ENCODE assay signal across 16 mouse cellular contexts in the genomic region with DNA sequence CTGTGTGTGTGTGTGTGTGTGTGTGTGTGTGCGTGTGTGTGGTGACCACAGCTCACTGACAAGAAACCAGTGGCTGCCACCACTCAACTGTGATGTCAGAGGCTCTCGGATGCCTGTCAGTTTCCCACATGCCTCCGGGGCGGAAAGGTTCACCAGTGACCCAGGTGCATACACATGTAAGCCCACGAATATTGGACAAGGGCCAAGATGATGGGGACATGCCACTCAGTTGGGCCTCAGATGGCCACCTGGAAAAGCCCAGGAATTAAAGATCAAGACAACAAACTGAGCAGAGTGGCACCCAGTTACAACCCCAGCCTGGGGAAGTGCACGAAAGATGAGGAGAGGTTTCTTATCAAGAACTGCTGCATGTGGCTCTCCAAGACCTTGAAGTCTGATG. TPM values are rescaled to one million over a fixed set of nuclear protein-coding genes. Genes with fewer than 3 reads are reported as not detected.
DNase-seq lines count a peak whose midpoint lies in the region; ATAC-seq and TF ChIP-seq lines count a peak whose summit lies in the region.
"Had no signal": no experiment of that assay in that cellular context is flagged by ENCODE, and none has a peak within 500 bp of the region (broad histone marks: within the 10 kb centered on the region; RNA-seq: fewer than 3 reads in every experiment).

No protein-coding gene starts in this region.

- peaks cover 12% of the 10 kb centered on the region for H3K4me1 ChIP-seq in intestine, postnatal 0 days (replicated peaks; ENCODE audit: control insufficient read depth, insufficient read depth, low read length)
- H3K4me1 ChIP-seq in intestine, embryonic 15.5 days (replicated peaks): 0 out of 2 replicates have a peak, but pooled peaks cover 4% of the 10 kb centered on the region
- H3K4me1 ChIP-seq in heart, embryonic 13.5 days: peaks cover 92% of the 10 kb centered on the region
- H3K4me1 ChIP-seq in small intestine, adult 2 months (ENCODE audit: control insufficient read depth, insufficient read depth, insufficient read length, low read length): peaks cover 62% of the 10 kb centered on the region
- H3K4me1 ChIP-seq in midbrain, embryonic 13.5 days (replicated peaks): peaks cover 32% of the 10 kb centered on the region

- H3K36me3 ChIP-seq in intestine, postnatal 0 days (ENCODE audit: control insufficient read depth, insufficient read depth): no peaks in the 10 kb centered on the region
- no peaks in the 10 kb centered on the region for H3K36me3 ChIP-seq in intestine, embryonic 15.5 days
- no peaks in the 10 kb centered on the region for H3K36me3 ChIP-seq in heart, embryonic 13.5 days
- no peaks in the 10 kb centered on the region for H3K36me3 ChIP-seq in small intestine, adult 2 months (ENCODE audit: control insufficient read depth, insufficient read depth, low read length)
- no peaks in the 10 kb centered on the region for H3K36me3 ChIP-seq in midbrain, embryonic 13.5 days
- H3K36me3 ChIP-seq: embryonic facial prominence, embryonic 12.5 days; kidney, embryonic 15.5 days; limb, embryonic 12.5 days; midbrain, embryonic 12.5 days had no signal

- H3K9ac ChIP-seq in intestine, postnatal 0 days (ENCODE audit: low read depth, low read length): no peak overlapping the region
- H3K9ac ChIP-seq in intestine, embryonic 15.5 days: no peak overlapping the region
- H3K9ac ChIP-seq in heart, embryonic 13.5 days: no peak overlapping the region
- H3K9ac ChIP-seq in midbrain, embryonic 13.5 days (replicated peaks): no peak overlapping the region
- H3K9ac ChIP-seq: embryonic facial prominence, embryonic 12.5 days; forebrain, embryonic 13.5 days; hindbrain, embryonic 12.5 days; kidney, embryonic 15.5 days; limb, embryonic 12.5 days; midbrain, embryonic 12.5 days had no signal

- DNase-seq in CD4-positive, CD25-positive, alpha-beta regulatory T cell, adult 2 months (ENCODE audit: low read depth, low spot score): peak; percentile 33
- DNase-seq in kidney, adult 9 months: no peak
- DNase-seq: gastrocnemius, postnatal 14 days; lung, adult 2 months had no signal

- ATAC-seq in CD4-positive, CD25-positive, alpha-beta regulatory T cell, adult 4 months: no peak
- 0 out of 2 replicates have a peak, but pooled peaks have one; percentile 23 for ATAC-seq in intestine, postnatal 0 days
- ATAC-seq in intestine, embryonic 15.5 days: no peak
- no peak for ATAC-seq in heart, embryonic 13.5 days (ENCODE audit: extremely low read depth, insufficient number of reproducible peaks, low FRiP score, low TSS enrichment)
- ATAC-seq in midbrain, embryonic 13.5 days: no peak
- ATAC-seq: forebrain, embryonic 13.5 days had no signal

- H3K27me3 ChIP-seq in intestine, postnatal 0 days (replicated peaks; ENCODE audit: control insufficient read depth, insufficient read depth, low read length): no peaks in the 10 kb centered on the region
- H3K27me3 ChIP-seq in intestine, embryonic 15.5 days (replicated peaks): no peaks in the 10 kb centered on the region
- H3K27me3 ChIP-seq in heart, embryonic 13.5 days (replicated peaks): peaks cover 4% of the 10 kb centered on the region; the same call in 1 of the 2 replicates
- no peaks in the 10 kb centered on the region for H3K27me3 ChIP-seq in small intestine, adult 2 months (ENCODE audit: control insufficient read depth, insufficient read depth, low read length)
- H3K27me3 ChIP-seq in midbrain, embryonic 13.5 days: no peaks in the 10 kb centered on the region
- H3K27me3 ChIP-seq: embryonic facial prominence, embryonic 12.5 days; forebrain, embryonic 13.5 days; hindbrain, embryonic 12.5 days; kidney, embryonic 15.5 days; limb, embryonic 12.5 days; midbrain, embryonic 12.5 days had no signal

- TF ChIP-seq CTCF in intestine, postnatal 0 days (IDR thresholded peaks at IDR 0.05; ENCODE audit: low read depth): no peak
- TF ChIP-seq CTCF in small intestine, adult 2 months (IDR thresholded peaks at IDR 0.05; ENCODE audit: extremely low read depth, insufficient read length, insufficient replicate concordance, low read depth, low read length): no peak

- no peaks in the 10 kb centered on the region for H3K9me3 ChIP-seq in intestine, postnatal 0 days (ENCODE audit: control insufficient read depth)
- no peaks in the 10 kb centered on the region for H3K9me3 ChIP-seq in intestine, embryonic 15.5 days
- no peaks in the 10 kb centered on the region for H3K9me3 ChIP-seq in heart, embryonic 13.5 days
- H3K9me3 ChIP-seq in midbrain, embryonic 13.5 days: no peaks in the 10 kb centered on the region
- H3K9me3 ChIP-seq: embryonic facial prominence, embryonic 12.5 days; forebrain, embryonic 13.5 days; hindbrain, embryonic 12.5 days; kidney, embryonic 15.5 days; limb, embryonic 12.5 days; midbrain, embryonic 12.5 days had no signal

- 64% methylated on average over 6 of the region's 6 CpGs for WGBS in intestine, postnatal 0 days
- WGBS in intestine, embryonic 15.5 days: 70% methylated on average over 6 of the region's 6 CpGs
- 34% methylated on average over 6 of the region's 6 CpGs for WGBS in heart, embryonic 13.5 days
- 30% methylated on average over 6 of the region's 6 CpGs for WGBS in small intestine, adult 2 months
- WGBS in midbrain, embryonic 13.5 days: 92% methylated on average over 6 of the region's 6 CpGs

- H3K4me3 ChIP-seq in intestine, postnatal 0 days (ENCODE audit: low read depth, low read length): no peak overlapping the region
- no peak overlapping the region for H3K4me3 ChIP-seq in intestine, embryonic 15.5 days (replicated peaks)
- H3K4me3 ChIP-seq in heart, embryonic 13.5 days: no peak overlapping the region
- no peak overlapping the region for H3K4me3 ChIP-seq in small intestine, adult 2 months (ENCODE audit: low read depth, low read length)
- H3K4me3 ChIP-seq in midbrain, embryonic 13.5 days (replicated peaks): no peak overlapping the region
- H3K4me3 ChIP-seq: embryonic facial prominence, embryonic 12.5 days; forebrain, embryonic 13.5 days; hindbrain, embryonic 12.5 days; kidney, embryonic 15.5 days; limb, embryonic 12.5 days; midbrain, embryonic 12.5 days had no signal

- no peak for TF ChIP-seq POLR2A in small intestine, adult 2 months (IDR thresholded peaks at IDR 0.05; ENCODE audit: low read depth, low read length)

- H3K4me2 ChIP-seq in intestine, postnatal 0 days (replicated peaks; ENCODE audit: low read depth): no peak overlapping the region
- H3K4me2 ChIP-seq in intestine, embryonic 15.5 days (replicated peaks): no peak overlapping the region
- H3K4me2 ChIP-seq in heart, embryonic 13.5 days: peak overlapping the region; percentile 19; the same call in 1 of the 2 replicates
- no peak overlapping the region for H3K4me2 ChIP-seq in midbrain, embryonic 13.5 days (replicated peaks)
- H3K4me2 ChIP-seq: embryonic facial prominence, embryonic 12.5 days; forebrain, embryonic 13.5 days; hindbrain, embryonic 12.5 days; limb, embryonic 12.5 days; midbrain, embryonic 12.5 days had no signal

- H3K27ac ChIP-seq in intestine, postnatal 0 days (ENCODE audit: low read depth, low read length): no peak overlapping the region
- no peak overlapping the region for H3K27ac ChIP-seq in intestine, embryonic 15.5 days
- H3K27ac ChIP-seq in heart, embryonic 13.5 days (replicated peaks): peak overlapping the region; percentile 69
- H3K27ac ChIP-seq in small intestine, adult 2 months (ENCODE audit: insufficient read depth, low read depth, low read length): peak overlapping the region; percentile 70
- H3K27ac ChIP-seq in midbrain, embryonic 13.5 days: no peak overlapping the region
- H3K27ac ChIP-seq: embryonic facial prominence, embryonic 12.5 days; forebrain, embryonic 13.5 days; hindbrain, embryonic 12.5 days; limb, embryonic 12.5 days; midbrain, embryonic 12.5 days had no signal

RNA-seq across cellular contexts. Expression of gene Cerk, which starts 13.4 kb away (rescaled TPM):
- 1 to 10 TPM; 5.1 to 6.1 TPM for polyA plus RNA-seq in CD4-positive, CD25-positive, alpha-beta regulatory T cell, adult 4 months (2017; shearing (Covaris generic))
- 4.1 and 4.2 TPM in 2 replicates for polyA plus RNA-seq in intestine, postnatal 0 days (2015; fragmentation: Nextera tagmentation; extraction: Ambion mirVana)
- polyA plus RNA-seq in intestine, embryonic 15.5 days (2015; fragmentation: Nextera tagmentation; extraction: Ambion mirVana): 8.4 and 8.9 TPM in 2 replicates
- 12.4 and 13.2 TPM in 2 replicates for polyA plus RNA-seq in heart, embryonic 13.5 days (2015; fragmentation: Nextera tagmentation; extraction: Ambion mirVana)
- 14.4 and 47.8 TPM in 2 replicates for polyA plus RNA-seq in small intestine, adult 2 months (2012; rRNA removed)
- polyA plus RNA-seq in midbrain, embryonic 13.5 days (2015; fragmentation: Nextera tagmentation; extraction: Ambion mirVana): 20.6 and 22.3 TPM in 2 replicates

RNA-seq across cellular contexts. Expression of gene Tbc1d22a, which starts 41.7 kb away (rescaled TPM):
- 10 to 100 TPM in 1 of 2 experiments, 1 to 10 TPM in 1; 8.4 to 16.2 TPM for polyA plus RNA-seq in CD4-positive, CD25-positive, alpha-beta regulatory T cell, adult 4 months (2017; shearing (Covaris generic))
- polyA plus RNA-seq in intestine, postnatal 0 days (2015; fragmentation: Nextera tagmentation; extraction: Ambion mirVana): 15.3 and 16.7 TPM in 2 replicates
- polyA plus RNA-seq in intestine, embryonic 15.5 days (2015; fragmentation: Nextera tagmentation; extraction: Ambion mirVana): 10.0 and 10.9 TPM in 2 replicates
- 8.8 and 9.1 TPM in 2 replicates for polyA plus RNA-seq in heart, embryonic 13.5 days (2015; fragmentation: Nextera tagmentation; extraction: Ambion mirVana)
- polyA plus RNA-seq in small intestine, adult 2 months (2012; rRNA removed): 23.1 and 54.8 TPM in 2 replicates
- 13.4 and 13.6 TPM in 2 replicates for polyA plus RNA-seq in midbrain, embryonic 13.5 days (2015; fragmentation: Nextera tagmentation; extraction: Ambion mirVana)

Comparison
In these comparisons a context has a peak if more than half of its experiments do, and no peak if none do; other contexts are left out.
1. H3K27ac ChIP-seq: peak in heart, embryonic 13.5 days (single experiment) and small intestine, adult 2 months (single experiment); none in intestine, postnatal 0 days (single experiment), intestine, embryonic 15.5 days (single experiment) and midbrain, embryonic 13.5 days (single experiment).